Mouse (Mus musculus): ENCODE measurements around the gene Snx3. TPM values are rescaled to one million over a fixed set of nuclear protein-coding genes. Genes with fewer than 3 reads are reported as not detected.

Gene Snx3
- 108 and 173 TPM in 2 replicates for polyA plus RNA-seq (2012; rRNA removed; ENCODE audit: low replicate concordance)

GRCm38 (mm10) chr10:42501775-42502348 is at the start of gene Snx3:
Snx3 (plus strand) TSS chr10:42502030.

GRCm38 (mm10) chr10:42478341-42478720 is 23.5 kb upstream of the Snx3 start, which contains the start of gene Afg1l:
Afg1l (minus strand) TSS chr10:42478565.

GRCm38 (mm10) chr10:42583157-42583872 is 81.5 kb downstream of the Snx3 start, which contains the start of the genes Nr2e1 and Ostm1:
Nr2e1 (minus strand) TSS chr10:42583632.
Ostm1 (plus strand) TSS chr10:42583822.

Other genes starting within 250 kb of the Snx3 start
- 23.1 and 24.3 TPM in 2 replicates for gene Foxo3, start 225.3 kb upstream of the Snx3 start, polyA plus RNA-seq (2012; rRNA removed; ENCODE audit: low replicate concordance)
- 2.8 and 4.4 TPM in 2 replicates for gene Afg1l, start 23.5 kb upstream of the Snx3 start, polyA plus RNA-seq (2012; rRNA removed; ENCODE audit: low replicate concordance)
- not detected in 2 replicates for gene Nr2e1, start 81.6 kb downstream of the Snx3 start, polyA plus RNA-seq (2012; rRNA removed; ENCODE audit: low replicate concordance)
- gene Ostm1, start 81.8 kb downstream of the Snx3 start, polyA plus RNA-seq (2012; rRNA removed; ENCODE audit: low replicate concordance), result 6.2 and 9.0 TPM in 2 replicates